Mouse (Mus musculus) MEL (cell line): ENCODE measurements around the gene Mrpl57. TPM values are rescaled to one million over a fixed set of nuclear protein-coding genes. Genes with fewer than 3 reads are reported as not detected.

Experiments used
- DNase-seq: peaks from one replicate; pipeline ENCODE4 v3.0.0; 2011; ENCODE audit warnings: low read depth, low spot score
- H3K27ac ChIP-seq: 2 replicates; pipeline ENCODE4 v1.5.1; 2012; ENCODE audit warnings: low read depth, mild to moderate bottlenecking, control low read depth, low read length, moderate library complexity; ENCODE audit not compliant: control insufficient read depth
- H3K27me3 ChIP-seq, 2 experiments: fragments of 150-350 bp in 1 of 2; sonication (generic) in 1 of 2; 2 replicates each; pipeline ENCODE4 v1.6.1; 2012; ENCODE audit warnings: low read length in 2 of 2, mild to moderate bottlenecking in 2 of 2, improper control_type of control experiment in 1 of 2, moderate library complexity in 1 of 2; ENCODE audit not compliant: insufficient read depth in 2 of 2, control insufficient read depth in 1 of 2
- H3K36me3 ChIP-seq, 2 experiments: 2 replicates each; pipeline ENCODE4 v1.6.1; 2012 to 2014; ENCODE audit warnings: low read length in 2 of 2, improper control_type of control experiment in 1 of 2, inconsistent platforms in 1 of 2, mild to moderate bottlenecking in 1 of 2; ENCODE audit not compliant: insufficient read depth in 2 of 2, control insufficient read depth in 1 of 2
- H3K4me1 ChIP-seq, 2 experiments: fragments of 150-350 bp in 1 of 2; sonication (generic) in 1 of 2; 2 replicates each; pipeline ENCODE4 v1.6.1; 2012; ENCODE audit warnings: low read length in 2 of 2, improper control_type of control experiment in 1 of 2, mild to moderate bottlenecking in 1 of 2; ENCODE audit not compliant: insufficient read depth in 2 of 2, control insufficient read depth in 1 of 2
- H3K4me3 ChIP-seq, 2 experiments: fragments of 150-350 bp in 1 of 2; sonication (generic) in 1 of 2; 2 replicates each; pipeline ENCODE4 v1.5.1; 2012; ENCODE audit warnings: low read depth in 2 of 2, low read length in 2 of 2, mild to moderate bottlenecking in 2 of 2, moderate library complexity in 2 of 2, control low read depth in 1 of 2, improper control_type of control experiment in 1 of 2; ENCODE audit not compliant: control insufficient read depth in 1 of 2, insufficient read depth in 1 of 2
- H3K79me2 ChIP-seq: 2 replicates; pipeline ENCODE4 v1.6.1; 2012; ENCODE audit warnings: mild to moderate bottlenecking, low read length, moderate library complexity; ENCODE audit not compliant: control insufficient read depth, poor library complexity, insufficient read depth
- H3K9ac ChIP-seq: 2 replicates; pipeline ENCODE4 v1.6.1; 2012; ENCODE audit warnings: low read depth, mild to moderate bottlenecking, control low read depth, low read length, moderate library complexity; ENCODE audit not compliant: control insufficient read depth, poor library complexity, severe bottlenecking
- H3K9me3 ChIP-seq: fragments of 150-350 bp; sonication (generic); replicated peaks from 2 replicates; pipeline ENCODE4 v1.6.1; 2012; ENCODE audit warnings: mild to moderate bottlenecking, low read length, improper control_type of control experiment, moderate library complexity; ENCODE audit not compliant: insufficient read depth
- BHLHE40 ChIP-seq: IDR thresholded peaks from 2 replicates; pipeline ENCODE4 v1.6.1; 2012; ENCODE audit warnings: low read depth, mild to moderate bottlenecking, inconsistent platforms, low read length, improper control_type of control experiment, borderline replicate concordance
- CHD1 ChIP-seq: IDR thresholded peaks from 2 replicates; pipeline ENCODE4 v1.6.1; 2012; ENCODE audit warnings: low read depth, mild to moderate bottlenecking, inconsistent platforms, low read length, improper control_type of control experiment
- CHD2 ChIP-seq: IDR thresholded peaks from 2 replicates; pipeline ENCODE4 v1.6.1; 2011; ENCODE audit warnings: low read length, improper control_type of control experiment
- E2F4 ChIP-seq: IDR thresholded peaks from 2 replicates; pipeline ENCODE4 v1.6.1; 2011; ENCODE audit warnings: low read depth, low read length, improper control_type of control experiment, borderline replicate concordance
- ELF1 ChIP-seq: IDR thresholded peaks from 2 replicates; pipeline ENCODE4 v1.6.1; 2014; ENCODE audit warnings: low read depth, mild to moderate bottlenecking, inconsistent platforms, low read length, improper control_type of control experiment, moderate library complexity
- EP300 ChIP-seq, 2 experiments: IDR thresholded peaks; 2 replicates each; pipeline ENCODE4 v1.6.1; 2011; ENCODE audit warnings: improper control_type of control experiment in 2 of 2, low read length in 2 of 2, low read depth in 1 of 2, mild to moderate bottlenecking in 1 of 2
- ETS1 ChIP-seq: IDR thresholded peaks from 2 replicates; pipeline ENCODE4 v1.6.1; 2012; ENCODE audit warnings: low read depth, mild to moderate bottlenecking, inconsistent platforms, low read length, improper control_type of control experiment, moderate library complexity
- HCFC1 ChIP-seq: IDR thresholded peaks from 2 replicates; pipeline ENCODE4 v1.6.1; 2012; ENCODE audit warnings: low read depth, mild to moderate bottlenecking, inconsistent platforms, low read length, improper control_type of control experiment, moderate library complexity
- KAT2A ChIP-seq: conservative IDR thresholded peaks from 2 replicates; pipeline ENCODE4 v1.6.1; 2012; ENCODE audit warnings: low read depth, low read length, improper control_type of control experiment, inconsistent platforms
- MAZ ChIP-seq: IDR thresholded peaks from 2 replicates; pipeline ENCODE4 v1.6.1; 2012; ENCODE audit warnings: low read depth, mild to moderate bottlenecking, inconsistent platforms, low read length, improper control_type of control experiment
- MEF2A ChIP-seq: IDR thresholded peaks from 2 replicates; pipeline ENCODE4 v1.6.1; 2014; ENCODE audit warnings: low read depth, mild to moderate bottlenecking, inconsistent platforms, low read length, improper control_type of control experiment; ENCODE audit not compliant: poor library complexity, insufficient replicate concordance, severe bottlenecking; ENCODE audit errors: extremely low read depth
- MXI1 ChIP-seq: IDR thresholded peaks from 2 replicates; pipeline ENCODE4 v1.6.1; 2011; ENCODE audit warnings: mild to moderate bottlenecking, low read depth, low read length, improper control_type of control experiment
- MYB ChIP-seq: IDR thresholded peaks from 2 replicates; pipeline ENCODE4 v1.6.1; 2011; ENCODE audit warnings: mild to moderate bottlenecking, low read depth, low read length, improper control_type of control experiment
- MYC ChIP-seq: IDR thresholded peaks from 2 replicates; pipeline ENCODE4 v1.6.1; 2011; ENCODE audit warnings: low read depth, mild to moderate bottlenecking, low read length, improper control_type of control experiment, moderate library complexity
- POLR2A ChIP-seq, 2 experiments: IDR thresholded peaks; 2 replicates each; pipeline ENCODE4 v1.6.1; 2011 to 2012; ENCODE audit warnings: low read length in 2 of 2, mild to moderate bottlenecking in 2 of 2, control low read depth in 1 of 2, improper control_type of control experiment in 1 of 2, low read depth in 1 of 2, moderate library complexity in 1 of 2; ENCODE audit not compliant: control insufficient read depth in 1 of 2, insufficient read depth in 1 of 2, poor library complexity in 1 of 2
- POLR2AphosphoS2 ChIP-seq: IDR thresholded peaks from 2 replicates; pipeline ENCODE4 v1.6.1; 2011; ENCODE audit warnings: low read length, improper control_type of control experiment
- RAD21 ChIP-seq: IDR thresholded peaks from 2 replicates; pipeline ENCODE4 v1.6.1; 2011; ENCODE audit warnings: mild to moderate bottlenecking, low read depth, low read length, improper control_type of control experiment
- RCOR1 ChIP-seq: IDR thresholded peaks from 2 replicates; pipeline ENCODE4 v1.6.1; 2012; ENCODE audit warnings: low read depth, mild to moderate bottlenecking, inconsistent platforms, low read length, improper control_type of control experiment
- SMC3 ChIP-seq: IDR thresholded peaks from 2 replicates; pipeline ENCODE4 v1.6.1; 2011; ENCODE audit warnings: low read depth, low read length, improper control_type of control experiment
- TBP ChIP-seq: IDR thresholded peaks from 2 replicates; pipeline ENCODE4 v1.8.0; 2011; ENCODE audit warnings: low read depth, low read length, improper control_type of control experiment
- USF1 ChIP-seq: IDR thresholded peaks from 2 replicates; pipeline ENCODE4 v1.6.1; 2014; ENCODE audit warnings: low read depth, mild to moderate bottlenecking, inconsistent platforms, low read length, improper control_type of control experiment, moderate library complexity
- USF2 ChIP-seq, 2 experiments: IDR thresholded peaks; 2 replicates each; pipeline ENCODE4 v1.6.1; 2011 to 2012; ENCODE audit warnings: improper control_type of control experiment in 2 of 2, low read length in 2 of 2, borderline replicate concordance in 1 of 2, inconsistent platforms in 1 of 2, low read depth in 1 of 2, mild to moderate bottlenecking in 1 of 2; ENCODE audit not compliant: insufficient read depth in 1 of 2
- ZKSCAN1 ChIP-seq: IDR thresholded peaks from 2 replicates; pipeline ENCODE4 v1.6.1; 2012; ENCODE audit warnings: low read depth, mild to moderate bottlenecking, inconsistent platforms, low read length, improper control_type of control experiment, moderate library complexity
- ZNF384 ChIP-seq: IDR thresholded peaks from 2 replicates; pipeline ENCODE4 v1.6.1; 2012; ENCODE audit warnings: low read depth, mild to moderate bottlenecking, inconsistent platforms, low read length, improper control_type of control experiment
- polyA plus RNA-seq, 2 experiments: library from polyadenylated mRNA; stranded (reverse) in 1 of 2; unstranded in 1 of 2; fragments of >175 nt in 1 of 2; fragments of >200 nt in 1 of 2; gene quantifications; 2 replicates each; pipeline versions ENCODE4 v1.2.1 to v1.2.4; 2012; ENCODE audit warnings: low replicate concordance in 2 of 2, low read depth in 1 of 2; ENCODE audit not compliant: insufficient read length in 2 of 2, insufficient read depth in 1 of 2, missing spikeins in 1 of 2
- total RNA-seq: library from RNA; depleted of rRNA; stranded (reverse); fragments of 300-350 nt; gene quantifications from 2 replicates; pipeline ENCODE4 v1.2.3, GENCODE M21; 2012

Mrpl57 gene
- total and polyA plus RNA-seq, 3 experiments = 126 to 184 TPM; not detected in 1

DNA sequence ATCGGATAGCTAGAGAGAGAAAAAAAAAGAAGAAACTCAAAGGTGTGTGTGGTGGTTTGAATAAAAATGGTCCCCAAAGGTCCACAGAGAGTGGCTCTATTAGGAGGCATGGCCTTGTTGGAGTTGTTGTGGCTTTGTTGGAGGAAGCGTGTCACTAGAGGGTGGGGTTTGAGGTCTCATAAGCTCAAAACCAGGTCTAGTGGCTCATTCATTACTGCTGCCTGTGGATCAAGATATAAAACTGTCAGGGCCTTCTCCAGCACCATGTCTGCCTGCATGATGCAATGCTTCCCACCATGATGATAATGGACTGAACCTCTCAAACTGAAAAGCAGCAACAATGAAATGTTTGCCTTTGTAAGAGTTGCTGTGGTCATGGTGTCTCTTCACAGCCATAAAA is 32.6 kb downstream of the Mrpl57 start:
- TF ChIP-seq MEF2A (no peak), RCOR1 (no peak), TBP (no peak), ETS1 (peak; percentile 13; the same call in 1 of the 2 replicates)
- H3K27me3 ChIP-seq = no peaks in the 10 kb centered on the region
- no peak overlapping the region for H3K27ac ChIP-seq
- H3K36me3 ChIP-seq = peaks cover 0 to 10% of the 10 kb centered on the region in 2 experiments; a peak in 2 of 4 replicates
- H3K9ac ChIP-seq = no peak overlapping the region
- H3K4me3 ChIP-seq = no peak overlapping the region
- H3K79me2 ChIP-seq = no peaks in the 10 kb centered on the region
- no peaks in the 10 kb centered on the region for H3K9me3 ChIP-seq
- peaks cover 3 to 12% of the 10 kb centered on the region in 2 experiments for H3K4me1 ChIP-seq
- DNase-seq = peak; percentile 52

DNA sequence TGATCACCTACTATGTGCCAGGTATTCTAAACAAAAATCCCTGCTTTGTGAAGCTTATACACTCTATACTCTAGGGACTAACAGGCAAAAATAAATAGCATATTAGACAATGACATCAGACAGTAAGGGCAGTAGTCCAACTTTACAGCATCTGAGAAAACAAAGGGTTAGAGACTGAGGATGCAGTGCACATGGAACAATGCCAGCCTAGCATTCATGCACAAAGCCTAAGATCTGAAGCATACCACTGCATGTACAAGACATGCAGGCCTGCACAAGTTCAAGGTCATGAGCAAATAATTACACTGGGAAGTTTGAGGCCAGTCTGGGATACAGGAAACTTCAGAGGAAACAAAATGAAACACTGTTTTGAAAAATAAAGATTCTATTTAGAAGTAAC is 33.5 kb downstream of the Mrpl57 start:
- Histone ChIP-seq H3K4me3 (no peak overlapping the region), H3K36me3 (peaks cover 0 to 10% of the 10 kb centered on the region in 2 experiments; a peak in 2 of 4 replicates), H3K9me3 (no peaks in the 10 kb centered on the region), H3K9ac (no peak overlapping the region), H3K27me3 (no peaks in the 10 kb centered on the region), H3K27ac (no peak overlapping the region), H3K79me2 (no peaks in the 10 kb centered on the region), H3K4me1 (peaks cover 3 to 12% of the 10 kb centered on the region in 2 experiments)
- TF ChIP-seq MAZ (no peak), ETS1 (no peak), MYB (no peak), HCFC1 (no peak), MYC (no peak), EP300 (IDR thresholded peaks at IDR 0.05; ENCODE audit: low read depth in 1 of 2, low read length in 2 of 2) (no peak), CHD2 (no peak), RCOR1 (no peak), MXI1 (no peak), RAD21 (no peak)
- no peak for DNase-seq

DNA sequence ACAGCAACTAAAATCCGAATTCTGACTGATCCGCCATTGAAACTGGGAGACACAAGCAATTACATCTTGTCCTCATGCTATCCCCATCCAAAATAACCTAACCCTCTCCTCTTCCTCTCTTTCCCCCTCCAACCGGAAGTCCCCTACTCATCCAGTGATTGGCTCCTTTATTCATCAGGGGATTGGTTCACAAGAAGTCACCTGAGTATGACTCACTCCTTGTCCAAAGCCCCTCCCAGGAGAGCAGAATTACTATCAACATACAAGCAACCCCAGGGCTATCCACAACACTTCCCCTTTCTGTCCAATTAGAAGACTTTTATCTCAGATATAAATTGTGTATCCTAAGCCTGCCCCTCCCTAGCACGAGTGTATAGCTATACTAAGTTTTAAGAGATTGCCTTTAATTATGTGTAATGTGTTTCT is 36.0 kb downstream of the Mrpl57 start:
- peak overlapping the region; percentile 77 for H3K27ac ChIP-seq
- H3K4me1 ChIP-seq = peaks cover 3 to 12% of the 10 kb centered on the region in 2 experiments
- peak overlapping the region; percentile 35 for H3K9ac ChIP-seq
- H3K4me3 ChIP-seq = peak overlapping the region; percentile 13 to 29; a peak in 3 of 4 replicates
- H3K9me3 ChIP-seq = no peaks in the 10 kb centered on the region
- DNase-seq = peak; percentile 93
- no peaks in the 10 kb centered on the region for H3K27me3 ChIP-seq
- no peaks in the 10 kb centered on the region for H3K79me2 ChIP-seq
- peaks cover 0 to 12% of the 10 kb centered on the region in 2 experiments; a peak in 2 of 4 replicates for H3K36me3 ChIP-seq
- TF ChIP-seq E2F4 (no peak), RAD21 (no peak), ZNF384 (no peak), MXI1 (no peak; the same call in 1 of the 2 replicates), CHD1 (no peak), TBP (peak; percentile 73; the same call in 1 of the 2 replicates), EP300 (IDR thresholded peaks at IDR 0.05; ENCODE audit: low read depth in 1 of 2, low read length in 2 of 2) (peak in 1 of 2 experiments; percentile 64; a peak in 2 of 4 replicates), SMC3 (no peak), ETS1 (peak; percentile 54; the same call in 1 of the 2 replicates), ZKSCAN1 (no peak), POLR2A (IDR thresholded peaks at IDR 0.05; ENCODE audit: control insufficient read depth in 1 of 2, insufficient read depth in 1 of 2, low read depth in 1 of 2, low read length in 2 of 2, poor library complexity in 1 of 2) (peak in 1 of 2 experiments; percentile 81; a peak in 2 of 4 replicates), USF1 (peak; percentile 83), MEF2A (no peak), ELF1 (peak; percentile 70), KAT2A (no peak), USF2 (IDR thresholded peaks at IDR 0.05; ENCODE audit: borderline replicate concordance in 1 of 2, insufficient read depth in 1 of 2, low read depth in 1 of 2, low read length in 2 of 2) (no peak; a peak in 1 of 4 replicates), BHLHE40 (peak; percentile 83), POLR2AphosphoS2 (peak; percentile 76; the same call in 1 of the 2 replicates)
